Mouse (Mus musculus) C2C12 (cell line): ENCODE measurements at regions not wholly inside any gene's neighbourhood (a gene's known extent, or its start where the extent isn't known, plus 50 kb on each side); places are given as distances from the start of the nearest gene placed in this dataset.

Experiments used
- CEBPB ChIP-seq: IDR thresholded peaks from one replicate; pipeline ENCODE4 v1.6.1; 2011; ENCODE audit warnings: low read depth, mild to moderate bottlenecking, control low read depth, moderate library complexity
- CTCF ChIP-seq: IDR thresholded peaks from one replicate; pipeline ENCODE4 v1.5.1; 2011; ENCODE audit not compliant: control insufficient read depth, insufficient read depth, insufficient read length
- MAX ChIP-seq: IDR thresholded peaks from one replicate; pipeline ENCODE4 v1.6.1; 2011; ENCODE audit warnings: mild to moderate bottlenecking, control low read depth
- MYOD1 ChIP-seq: IDR thresholded peaks from one replicate; pipeline ENCODE4 v1.6.1; 2011; ENCODE audit warnings: low read depth; ENCODE audit not compliant: control insufficient read depth, insufficient read length

DNA sequence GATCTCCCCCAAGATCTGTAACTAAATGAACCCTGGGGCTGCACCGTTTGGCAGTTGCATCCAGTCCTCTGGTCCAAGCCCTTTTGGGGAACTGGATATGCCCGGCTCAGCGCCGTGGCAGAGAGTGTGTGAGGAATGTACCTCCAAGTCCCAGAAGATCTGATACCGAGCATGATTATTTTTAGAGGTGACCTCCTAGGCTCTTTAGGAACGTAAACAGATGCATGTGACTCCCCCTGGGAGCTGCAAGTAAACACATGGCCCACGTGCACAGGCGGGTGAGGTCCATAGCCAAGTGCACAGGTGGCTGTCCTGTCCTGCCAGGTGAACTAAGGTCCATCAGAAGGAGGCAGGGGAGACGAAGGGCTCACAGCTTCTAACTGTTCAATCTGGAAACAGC is 107.3 kb downstream of the Fam161a start:
- no peak for TF ChIP-seq CTCF
- TF ChIP-seq MYOD1 = no peak
- TF ChIP-seq CEBPB = no peak
- TF ChIP-seq MAX = no peak
